Mouse (Mus musculus) ES-Bruce4 (cell line): ENCODE measurements at regions not wholly inside any gene's neighbourhood (a gene's known extent, or its start where the extent isn't known, plus 50 kb on each side); places are given as distances from the start of the nearest gene placed in this dataset.

Source experiments
- H3K27ac ChIP-seq: 2 replicates; pipeline ENCODE4 v1.5.1; 2012; ENCODE audit warnings: low read length, inconsistent platforms; ENCODE audit not compliant: insufficient read depth
- H3K27me3 ChIP-seq: 2 replicates; pipeline ENCODE4 v1.6.1; 2012; ENCODE audit warnings: mild to moderate bottlenecking, low read length, inconsistent platforms; ENCODE audit not compliant: control insufficient read depth, poor library complexity, insufficient read depth, severe bottlenecking
- H3K36me3 ChIP-seq: 2 replicates; pipeline ENCODE4 v1.6.1; 2012; ENCODE audit warnings: inconsistent platforms, mild to moderate bottlenecking, low read length, moderate library complexity; ENCODE audit not compliant: control insufficient read depth, poor library complexity, insufficient read depth, severe bottlenecking
- H3K4me1 ChIP-seq: one replicate; pipeline ENCODE4 v1.8.1; 2011; ENCODE audit warnings: low read length; ENCODE audit not compliant: control insufficient read depth, insufficient read depth
- H3K4me3 ChIP-seq: 2 replicates; pipeline ENCODE4 v1.5.1; 2011; ENCODE audit warnings: low read depth, mild to moderate bottlenecking, low read length
- H3K9ac ChIP-seq: 2 replicates; pipeline ENCODE4 v1.6.1; 2012; ENCODE audit warnings: low read depth, mild to moderate bottlenecking, inconsistent platforms; ENCODE audit not compliant: poor library complexity, severe bottlenecking
- H3K9me3 ChIP-seq: replicated peaks from 2 replicates; pipeline ENCODE4 v1.6.1; 2012; ENCODE audit warnings: mild to moderate bottlenecking, low read length, inconsistent platforms; ENCODE audit not compliant: control insufficient read depth, poor library complexity, insufficient read depth, severe bottlenecking
- CTCF ChIP-seq: IDR thresholded peaks from one replicate; pipeline ENCODE4 v1.8.1; 2011; ENCODE audit warnings: low read depth, low read length
- EP300 ChIP-seq: IDR thresholded peaks from 2 replicates; pipeline ENCODE4 v1.6.1; 2011; ENCODE audit warnings: low read depth, low read length; ENCODE audit not compliant: insufficient read depth
- POLR2A ChIP-seq: IDR thresholded peaks from one replicate; pipeline ENCODE4 v1.8.1; 2011; ENCODE audit warnings: low read length; ENCODE audit not compliant: insufficient read depth

- Histone ChIP-seq H3K36me3 (no peaks in the 10 kb centered on the region), H3K27ac (no peak overlapping the region), H3K4me3 (no peak overlapping the region), H3K9me3 (no peaks in the 10 kb centered on the region), H3K9ac (no peak overlapping the region), H3K4me1 (no peaks in the 10 kb centered on the region), H3K27me3 (no peaks in the 10 kb centered on the region)
- TF ChIP-seq EP300: no peak
- no peak for TF ChIP-seq CTCF
- TF ChIP-seq POLR2A: no peak
Observed at GRCm38 (mm10) chr7:135798441-135798840, 82.3 kb upstream of the Mki67 start.

DNA sequence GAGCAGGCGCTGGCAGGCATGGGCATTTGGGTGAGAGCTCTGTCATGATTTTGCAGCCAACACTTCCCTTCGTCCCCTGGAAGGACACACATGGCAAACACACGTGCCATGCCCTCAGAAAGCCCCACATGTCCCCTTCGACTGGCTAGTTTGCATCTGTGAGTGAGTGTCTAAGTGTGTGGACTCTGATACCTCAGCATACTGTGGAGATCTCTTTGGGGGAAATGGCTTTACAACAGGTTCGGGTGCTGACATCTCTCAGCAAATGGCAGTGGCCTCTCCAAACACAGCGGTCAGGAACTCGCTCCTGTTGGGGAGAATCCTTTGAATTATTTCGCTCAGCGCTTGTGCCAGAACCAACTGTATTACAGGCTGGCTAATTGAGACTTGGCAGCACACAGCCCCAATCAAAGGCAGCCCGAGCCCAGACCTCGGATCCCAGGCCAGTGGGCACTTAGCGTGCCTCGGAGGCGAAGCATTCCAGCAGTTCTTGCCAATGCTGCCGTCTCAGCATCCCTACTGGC lies 86.5 kb upstream of the Mki67 start:
- H3K4me3 ChIP-seq: no peak overlapping the region
- no peaks in the 10 kb centered on the region for H3K9me3 ChIP-seq
- H3K27me3 ChIP-seq: no peaks in the 10 kb centered on the region
- no peaks in the 10 kb centered on the region for H3K36me3 ChIP-seq
- TF ChIP-seq POLR2A: no peak
- TF ChIP-seq CTCF: no peak
- TF ChIP-seq EP300: no peak
- H3K27ac ChIP-seq: no peak overlapping the region
- no peaks in the 10 kb centered on the region for H3K4me1 ChIP-seq
- H3K9ac ChIP-seq: no peak overlapping the region

DNA sequence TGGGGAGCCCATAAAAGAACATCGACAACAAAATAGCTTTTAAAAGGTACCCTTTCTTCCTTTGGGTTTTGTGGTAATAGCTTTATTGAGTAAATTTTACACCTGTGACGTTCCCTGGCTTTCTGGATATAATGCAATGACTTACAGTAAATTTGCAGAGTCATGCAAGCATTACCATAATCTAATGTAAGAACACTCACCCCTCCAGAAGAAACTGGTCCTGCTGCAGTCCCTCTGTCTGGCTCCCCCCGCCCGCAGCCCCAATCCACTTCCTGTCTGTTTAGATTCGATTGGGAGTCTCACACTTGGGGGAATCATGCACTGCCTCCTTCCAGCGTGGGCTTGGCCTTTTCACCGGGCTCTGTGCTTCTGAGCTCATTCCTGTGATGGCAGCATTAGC lies 88.6 kb upstream of the Mki67 start:
- TF ChIP-seq EP300 (no peak), POLR2A (no peak), CTCF (no peak)
- H3K9ac ChIP-seq: no peak overlapping the region
- H3K27me3 ChIP-seq: no peaks in the 10 kb centered on the region
- H3K9me3 ChIP-seq: no peaks in the 10 kb centered on the region
- no peak overlapping the region for H3K27ac ChIP-seq
- H3K36me3 ChIP-seq: no peaks in the 10 kb centered on the region
- H3K4me1 ChIP-seq: no peaks in the 10 kb centered on the region
- no peak overlapping the region for H3K4me3 ChIP-seq

GRCm38 (mm10) chr7:135806139-135806538 lies 90.0 kb upstream of the Mki67 start:
- Histone ChIP-seq H3K9ac (no peak overlapping the region), H3K27ac (no peak overlapping the region), H3K4me3 (no peak overlapping the region), H3K27me3 (no peaks in the 10 kb centered on the region), H3K9me3 (no peaks in the 10 kb centered on the region), H3K4me1 (no peaks in the 10 kb centered on the region), H3K36me3 (no peaks in the 10 kb centered on the region)
- no peak for TF ChIP-seq EP300
- TF ChIP-seq CTCF: no peak
- no peak for TF ChIP-seq POLR2A

GRCm38 (mm10) chr7:135806673-135807072 lies 90.5 kb upstream of the Mki67 start:
- Histone ChIP-seq H3K27ac (no peak overlapping the region), H3K4me1 (no peaks in the 10 kb centered on the region), H3K36me3 (no peaks in the 10 kb centered on the region), H3K4me3 (no peak overlapping the region), H3K9me3 (no peaks in the 10 kb centered on the region), H3K9ac (no peak overlapping the region), H3K27me3 (no peaks in the 10 kb centered on the region)
- no peak for TF ChIP-seq EP300
- TF ChIP-seq POLR2A: no peak
- TF ChIP-seq CTCF: no peak

- H3K9ac ChIP-seq: no peak overlapping the region
- H3K4me1 ChIP-seq: no peaks in the 10 kb centered on the region
- no peak for TF ChIP-seq POLR2A
- TF ChIP-seq EP300: no peak
- TF ChIP-seq CTCF: no peak
- H3K9me3 ChIP-seq: no peaks in the 10 kb centered on the region
- H3K4me3 ChIP-seq: no peak overlapping the region
- no peaks in the 10 kb centered on the region for H3K36me3 ChIP-seq
- H3K27me3 ChIP-seq: no peaks in the 10 kb centered on the region
- no peak overlapping the region for H3K27ac ChIP-seq
Observed at GRCm38 (mm10) chr7:135809167-135809566, 93.0 kb upstream of the Mki67 start.
